Mouse (Mus musculus): ENCODE measurements around the gene Pnmal1.

Pnmal1 gene

GRCm38 (mm10) chr7:16948923-16949458 lies 10.5 kb upstream of the Pnmal1 start:
- in situ Hi-C loops (cut with MboI, MseI), result loop anchor here in 1 of 2 experiments (5.0 to 10.0 kb wide), 2 partner anchors 46 to 103 kb away; partner anchors contain the start of gene Ccdc8

GRCm38 (mm10) chr7:16949908-16950841 lies 9.3 kb upstream of the Pnmal1 start:
- in situ Hi-C loops (cut with MboI, MseI), result loop anchor here (5.0 to 10.0 kb wide), 3 partner anchors 45 to 102 kb away; partner anchors contain the start of gene Ccdc8 (in 1 of the 2)

DNA sequence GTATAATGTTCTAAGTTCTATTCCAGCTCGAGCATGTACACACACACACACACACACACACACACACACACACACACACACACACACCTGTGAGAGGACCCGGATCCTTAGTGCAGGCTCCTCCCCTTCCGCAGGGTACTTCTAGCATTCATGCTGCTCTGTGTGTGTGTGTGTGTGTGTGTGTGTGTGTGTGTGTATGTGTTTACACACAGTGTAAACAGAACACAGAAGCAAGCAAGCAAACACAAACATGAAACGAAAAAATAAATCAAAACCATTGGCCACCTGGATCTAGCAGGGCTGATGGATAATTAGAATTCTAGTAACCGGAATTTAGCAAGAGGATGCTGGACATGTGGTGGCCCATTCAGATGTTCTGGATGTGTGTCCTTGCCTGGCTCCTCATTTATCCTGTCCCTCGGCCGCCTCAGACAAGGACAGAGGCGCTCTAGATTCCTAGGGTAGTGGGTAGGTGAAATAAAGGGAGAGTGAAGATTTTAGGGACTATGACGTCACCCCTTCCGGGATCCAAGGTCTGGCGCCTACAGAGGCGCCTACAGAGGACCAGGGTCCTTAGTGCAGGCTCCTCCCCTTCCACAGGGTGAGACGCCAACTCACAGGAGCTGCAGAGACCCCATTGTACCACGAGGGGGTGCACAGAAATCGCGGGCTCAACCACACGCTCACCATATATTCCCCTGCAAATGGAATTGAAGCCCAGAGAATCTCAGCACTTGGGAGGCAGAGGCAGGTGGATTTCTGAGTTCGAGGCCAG lies 8.4 kb upstream of the Pnmal1 start:
- in situ Hi-C loops (cut with MboI, MseI), result loop anchor here in 1 of 2 experiments (5.0 kb wide), 1 partner anchor 46 kb away; no protein-coding TSS in a partner anchor

DNA sequence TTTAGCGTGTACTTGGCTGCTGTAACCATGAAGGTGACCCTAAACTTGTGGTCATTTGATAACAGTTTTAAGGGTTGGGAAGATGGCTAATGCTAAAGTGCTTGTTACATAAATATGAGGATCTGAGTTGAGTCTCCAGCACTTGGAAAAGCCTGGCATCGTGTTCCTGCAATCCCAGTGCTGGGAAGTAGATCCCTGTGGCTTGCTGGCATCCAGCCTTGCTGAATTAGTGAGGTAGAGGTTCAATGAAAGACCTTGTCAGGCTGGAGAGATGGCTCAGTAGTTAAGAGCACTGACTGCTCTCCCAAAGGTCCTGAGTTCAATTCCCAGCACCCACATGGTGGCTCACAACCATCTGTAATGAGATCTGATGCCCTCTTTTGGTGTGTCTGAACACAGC lies 5.7 kb upstream of the Pnmal1 start:
- in situ Hi-C loops (cut with MboI, MseI), result loop anchor here in 1 of 2 experiments (5.0 kb wide), 1 partner anchor 44 kb away; no protein-coding TSS in a partner anchor

DNA sequence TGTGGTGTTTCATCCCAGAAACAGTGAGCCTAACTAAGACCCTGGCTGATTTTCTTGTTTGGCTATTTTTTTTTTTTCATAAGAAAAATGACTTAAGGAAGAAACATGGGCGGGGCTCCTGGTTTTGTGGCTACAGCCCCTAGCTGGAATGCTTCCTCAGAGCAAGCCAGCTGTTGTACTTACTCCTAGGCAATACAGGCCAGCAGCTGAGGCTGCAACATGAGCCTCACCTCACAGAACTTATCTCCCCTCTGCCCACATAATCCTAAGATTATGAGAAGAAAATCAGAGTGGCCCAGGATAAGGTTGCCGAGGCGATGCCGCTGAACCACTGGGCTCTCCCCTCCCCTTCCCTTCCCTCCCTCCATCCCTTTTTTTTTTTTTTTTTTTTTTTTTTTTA lies 3.8 kb upstream of the Pnmal1 start:
- in situ Hi-C loops (cut with MboI, MseI), result no loop called here

DNA sequence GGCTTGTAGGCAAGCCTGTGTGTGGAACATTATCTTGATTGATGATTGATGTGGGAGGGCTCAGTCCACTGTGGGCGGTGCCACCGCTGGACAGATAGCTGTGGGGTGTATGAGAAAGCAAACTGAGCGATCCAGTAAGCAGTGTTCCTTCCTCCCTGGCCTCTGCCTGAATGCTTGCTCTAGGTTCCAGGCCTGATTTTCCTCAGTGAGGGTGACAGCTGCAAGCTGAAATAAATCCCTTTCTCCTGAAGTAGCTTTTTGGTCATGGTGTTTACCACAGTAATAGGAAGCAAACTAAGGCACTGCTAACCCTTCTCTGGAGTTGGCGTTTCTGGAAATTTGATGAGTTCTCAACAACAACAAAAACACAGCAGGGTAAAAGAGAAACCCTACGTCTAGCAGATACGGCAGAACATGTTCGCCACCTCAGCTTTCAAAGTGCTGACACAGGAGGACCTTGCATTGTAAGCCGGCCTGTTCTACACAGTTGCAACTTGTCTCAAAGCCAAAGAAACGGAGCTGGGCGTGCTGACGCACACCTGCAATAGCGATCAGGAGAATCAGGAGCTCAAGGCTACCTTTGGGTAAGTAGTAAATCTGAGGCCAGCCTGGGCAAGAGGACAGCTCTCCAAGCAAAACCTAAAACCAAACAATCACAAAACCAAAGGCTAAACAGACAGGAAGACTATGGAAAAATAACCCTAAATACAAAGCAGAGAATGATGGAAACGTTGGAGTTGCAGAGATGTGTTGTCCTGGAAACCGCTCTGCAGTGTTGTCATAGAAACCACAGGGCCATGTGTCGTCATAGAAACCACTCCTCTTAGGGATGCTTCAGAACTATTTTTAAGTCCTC lies 2.8 kb upstream of the Pnmal1 start:
- in situ Hi-C loops (cut with MboI, MseI), result no loop called here

DNA sequence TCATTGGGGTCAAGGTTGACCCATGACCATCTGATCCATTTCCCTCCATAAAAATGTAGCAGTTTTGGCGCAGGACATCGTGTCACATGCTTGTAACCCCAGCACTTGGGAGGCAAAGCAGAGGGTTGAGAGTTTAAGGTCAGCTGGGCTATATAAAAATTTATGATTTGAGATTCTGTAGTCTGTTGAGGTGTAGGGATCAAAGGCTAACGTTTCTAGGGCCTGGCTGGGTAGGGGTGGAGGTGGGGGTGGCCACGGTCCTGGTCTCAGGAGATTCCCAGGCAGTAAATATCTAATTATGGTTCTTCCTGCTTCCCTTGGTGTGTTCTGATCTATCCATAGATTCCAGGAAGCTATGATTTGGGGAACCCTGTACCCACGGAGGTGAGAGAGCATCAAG lies 2.2 kb downstream of the Pnmal1 start:
- in situ Hi-C loops (cut with MboI, MseI), result no loop called here

DNA sequence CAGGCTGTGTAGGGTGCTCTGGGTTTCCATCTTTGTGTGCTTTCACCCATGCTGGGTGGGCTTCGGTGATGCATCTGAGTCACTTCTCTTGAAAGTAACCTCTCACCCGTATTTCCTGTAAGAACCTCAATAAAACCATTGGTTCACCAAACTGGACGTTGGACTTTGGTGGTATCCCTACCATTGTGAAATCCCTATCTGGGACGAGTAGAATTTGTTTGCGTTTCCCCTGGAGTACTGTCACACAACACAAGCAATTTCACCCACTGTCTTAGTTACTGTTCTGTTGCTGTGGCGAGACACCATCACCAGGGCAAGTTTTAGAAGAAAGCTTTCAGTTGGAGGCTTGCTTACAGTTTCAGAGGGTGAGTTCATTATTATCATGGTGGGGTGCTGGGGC lies 8.9 kb downstream of the Pnmal1 start:
- in situ Hi-C loops (cut with MboI, MseI), result no loop called here

- in situ Hi-C loops (cut with MboI, MseI), result no loop called here
These were observed 11.7 kb downstream of the Pnmal1 start for GRCm38 (mm10) chr7:16971160-16971559.

DNA sequence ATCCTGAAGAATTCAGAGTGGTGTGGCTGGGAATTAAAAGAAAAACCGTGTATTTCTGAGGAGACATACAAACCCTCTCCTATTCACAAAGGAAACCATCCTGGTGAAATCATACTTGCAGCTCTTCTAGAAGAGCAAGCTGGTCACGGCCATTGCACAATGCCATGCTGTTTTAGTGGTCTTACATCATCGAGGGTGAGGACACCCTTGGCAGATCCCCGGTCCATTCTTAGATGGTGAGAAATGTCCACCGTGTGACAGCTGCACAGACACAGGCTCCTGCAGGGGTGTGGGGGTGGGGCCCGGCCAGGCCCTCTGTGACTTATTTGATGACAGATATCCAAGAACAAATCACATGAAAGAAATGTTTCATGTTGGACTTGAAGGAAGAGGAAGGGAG lies 14.5 kb downstream of the Pnmal1 start:
- in situ Hi-C loops (cut with MboI, MseI), result no loop called here

GRCm38 (mm10) chr7:16976298-16976697 lies 16.8 kb downstream of the Pnmal1 start:
- in situ Hi-C loops (cut with MboI, MseI), result no loop called here

- in situ Hi-C loops (cut with MboI, MseI), result no loop called here
These were observed 18.7 kb downstream of the Pnmal1 start for GRCm38 (mm10) chr7:16978173-16978572.

DNA sequence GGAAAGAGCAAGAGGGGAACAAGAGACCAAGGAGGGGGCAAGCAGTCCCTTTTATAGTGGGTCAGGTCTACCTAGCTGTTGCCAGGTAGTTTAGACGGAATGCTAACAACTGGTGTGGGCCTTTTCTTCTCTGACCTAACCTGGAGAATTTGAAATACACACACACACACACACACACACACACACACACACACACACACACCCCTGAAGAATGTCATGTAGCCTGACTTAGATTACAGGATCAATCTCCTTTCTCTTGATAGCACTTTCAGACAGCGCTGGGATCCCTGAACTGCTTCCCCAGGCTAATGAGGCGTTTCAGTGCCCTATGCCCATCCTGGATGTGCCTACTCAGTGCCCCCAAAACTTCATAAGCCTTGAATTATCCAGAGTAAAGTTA lies 19.1 kb downstream of the Pnmal1 start:
- in situ Hi-C loops (cut with MboI, MseI), result no loop called here

- in situ Hi-C loops (cut with MboI, MseI), result no loop called here
These were observed 20.9 kb downstream of the Pnmal1 start for GRCm38 (mm10) chr7:16980348-16980747.

- in situ Hi-C loops (cut with MboI, MseI), result no loop called here
These were observed 23.5 kb downstream of the Pnmal1 start, which contains the start of gene Gm42372 for GRCm38 (mm10) chr7:16982859-16983568. Gene Gm42372 (plus strand): TSS chr7:16983086.

- in situ Hi-C loops (cut with MboI, MseI), result no loop called here
These were observed 28.2 kb downstream of the Pnmal1 start for GRCm38 (mm10) chr7:16987541-16988149.

DNA sequence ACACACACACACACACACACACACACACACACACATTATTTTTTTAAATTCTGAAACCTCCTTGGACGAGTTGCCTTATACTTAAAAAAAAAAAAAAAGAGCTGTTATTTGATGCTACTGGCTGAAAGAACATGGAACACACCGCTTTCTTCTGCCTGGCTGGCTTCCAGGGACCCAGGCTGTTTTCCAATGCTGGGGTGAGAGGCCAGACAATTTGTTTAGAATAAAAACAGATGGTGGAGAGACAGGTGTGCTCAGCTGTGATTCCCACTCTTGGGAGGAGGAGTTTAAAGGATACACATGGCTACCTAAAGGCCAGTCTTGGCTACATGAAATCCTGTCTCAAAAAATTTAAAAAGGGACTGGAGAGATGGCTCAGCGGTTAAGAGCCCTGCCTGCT lies 28.9 kb downstream of the Pnmal1 start:
- in situ Hi-C loops (cut with MboI, MseI), result no loop called here

DNA sequence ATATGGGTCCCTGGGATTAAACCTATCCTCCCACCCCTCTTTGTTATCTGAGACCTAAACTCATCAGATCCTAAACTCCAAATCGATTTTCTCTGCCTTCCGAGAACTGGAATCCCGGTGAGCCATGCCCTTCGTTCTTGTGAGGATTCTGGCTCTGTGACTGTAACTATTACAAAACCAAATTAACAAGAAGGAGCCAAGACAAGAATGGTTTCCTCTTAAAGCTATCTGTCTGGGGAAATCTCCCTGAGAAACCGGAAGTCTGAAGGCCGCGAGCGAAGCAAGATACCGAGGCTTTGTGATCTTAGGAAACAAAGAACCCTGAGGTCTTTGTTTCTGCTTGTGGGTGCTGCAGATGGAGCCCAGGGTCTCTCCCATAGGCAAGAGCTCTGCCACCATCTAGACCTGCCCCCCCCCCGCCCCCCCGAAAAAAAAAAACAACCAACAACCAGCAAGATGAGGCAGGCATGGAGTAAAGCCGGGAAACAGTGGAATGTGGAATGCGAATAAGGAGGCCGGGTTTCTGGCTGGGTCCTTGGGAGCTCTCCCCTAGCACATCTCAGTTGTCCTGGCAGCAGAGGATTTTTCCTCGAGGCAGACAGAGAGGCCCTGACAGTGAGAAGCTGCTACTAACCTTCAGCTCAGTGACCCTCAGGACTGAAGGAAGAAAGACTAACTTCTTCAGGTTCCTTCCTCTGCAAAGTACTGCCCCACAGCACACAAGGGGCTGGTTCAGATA lies 30.7 kb downstream of the Pnmal1 start:
- in situ Hi-C loops (cut with MboI, MseI), result loop anchor here in 1 of 2 experiments (10.0 kb wide), 1 partner anchor 45 kb away; the partner anchor contains the start of gene Pnmal2

Measured in T-helper 17 cell (primary cell).